Mouse (Mus musculus) skeletal muscle tissue, postnatal 0 days (tissue): ENCODE data around the gene Tm7sf3. TPM values are rescaled to one million over a fixed set of nuclear protein-coding genes. Genes with fewer than 3 reads are reported as not detected.

Experiments
- polyA plus RNA-seq: library from polyadenylated mRNA; unstranded; fragments of >200 nt; fragmentation: Nextera tagmentation; extraction: Ambion mirVana; gene quantifications from 2 replicates; pipeline ENCODE4 v1.2.1, GENCODE M21; 2015

Gene Tm7sf3
- polyA plus RNA-seq = 19.8 and 23.3 TPM in 2 replicates

DNA sequence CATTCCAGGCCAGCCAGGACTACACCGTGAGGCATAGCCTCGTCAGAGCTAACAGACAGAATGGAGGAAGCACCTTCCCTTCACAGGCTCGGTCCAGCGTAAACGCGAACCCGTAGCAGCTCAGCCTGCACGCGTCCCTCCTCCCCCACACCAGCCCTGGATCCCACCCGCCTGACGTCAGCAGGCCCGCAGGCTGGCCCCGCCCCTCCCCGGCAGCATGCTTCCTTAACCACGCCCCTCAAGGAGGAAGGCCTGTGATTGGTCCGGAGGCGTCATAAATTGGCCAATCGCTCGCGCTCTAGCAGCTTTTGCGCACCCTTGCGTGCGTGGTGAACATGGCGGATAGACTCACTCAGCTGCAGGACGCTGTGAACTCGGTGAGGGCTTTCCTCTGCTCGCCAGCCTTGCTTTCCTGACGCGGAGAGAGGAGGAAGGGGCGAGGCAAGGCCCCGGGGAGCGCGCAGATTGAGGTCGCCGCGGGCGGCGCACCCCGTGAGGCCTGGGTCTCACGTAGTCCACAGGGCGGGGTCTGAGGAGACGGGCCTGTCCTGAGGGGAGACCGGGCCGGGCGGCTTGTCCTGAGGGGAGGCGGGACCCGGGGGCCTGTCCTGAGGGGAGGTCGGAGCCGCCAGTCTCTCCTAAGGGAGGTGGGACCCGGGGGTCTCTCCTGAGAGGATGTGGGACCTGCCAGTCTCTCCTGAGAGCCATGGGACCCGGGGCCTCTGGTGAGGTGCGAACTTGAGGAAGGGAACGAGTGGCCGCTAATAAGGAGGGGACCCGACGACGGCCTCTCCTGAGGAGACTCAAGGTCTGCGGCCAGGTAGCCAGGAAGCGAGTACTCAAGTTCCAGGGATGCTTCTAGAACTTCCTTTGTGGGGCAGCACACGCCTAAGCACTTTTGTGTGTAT lies at the start of gene Tm7sf3, which contains the start of gene Med21:
Gene Tm7sf3 (minus strand): TSS at position 549 of the 908 bp plus-strand sequence.
Gene Med21 (plus strand): TSS at position 272 of the 908 bp plus-strand sequence.

GRCm38 (mm10) chr6:146577310-146578109 lies 65.1 kb downstream of the Tm7sf3 start, which contains the start of gene Ints13:
TSS of gene Ints13 (minus strand) at chr6:146577835.

DNA sequence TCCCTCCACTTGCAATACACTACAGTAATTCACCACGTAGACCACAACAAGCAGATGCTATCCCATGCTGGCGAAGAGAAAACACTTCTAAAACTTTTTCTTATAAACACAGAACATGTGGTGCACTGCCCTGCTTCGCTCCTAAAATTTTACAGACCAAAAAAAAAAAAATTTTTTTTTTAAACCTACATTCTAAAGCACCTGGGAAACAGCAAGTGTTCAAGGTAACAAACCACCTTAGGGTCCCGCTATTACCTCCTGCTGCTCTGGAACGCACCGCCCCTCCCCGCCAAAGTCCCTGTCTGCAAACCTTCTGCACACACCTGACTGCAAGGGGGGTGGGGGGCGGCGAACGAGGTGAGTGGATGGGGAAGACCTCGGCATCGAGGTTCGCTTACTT lies 65.7 kb downstream of the Tm7sf3 start, which contains the start of gene Fgfr1op2:
Gene Fgfr1op2 (plus strand): TSS at position 301 of the 400 bp plus-strand sequence.

Other genes starting within 250 kb of the Tm7sf3 start
- 9.6 and 10.8 TPM in 2 replicates for gene Itpr2, start 140.6 kb downstream of the Tm7sf3 start, polyA plus RNA-seq
- 58.9 and 65.2 TPM in 2 replicates for gene Fgfr1op2, start 65.6 kb downstream of the Tm7sf3 start, polyA plus RNA-seq
- 18.2 and 20.1 TPM in 2 replicates for gene Ints13, start 65.0 kb downstream of the Tm7sf3 start, polyA plus RNA-seq
- gene Med21, start 277 bp downstream of the Tm7sf3 start, polyA plus RNA-seq = 106 and 107 TPM in 2 replicates
- gene Stk38l, start 82.2 kb upstream of the Tm7sf3 start, polyA plus RNA-seq = 7.2 and 8.4 TPM in 2 replicates
- gene Arntl2, start 153.2 kb upstream of the Tm7sf3 start, polyA plus RNA-seq = 2.0 and 2.1 TPM in 2 replicates
- not detected in 2 replicates for gene Smco2, start 207.3 kb upstream of the Tm7sf3 start, polyA plus RNA-seq
- 22.7 and 24.3 TPM in 2 replicates for gene Ppfibp1, start 245.7 kb upstream of the Tm7sf3 start, polyA plus RNA-seq